Mouse (Mus musculus): Measurements from ENCODE around the gene Tef. TPM values are rescaled to one million over a fixed set of nuclear protein-coding genes. Genes with fewer than 3 reads are reported as not detected.

Tef gene
- total and polyA plus RNA-seq, 3 experiments = 28.1 to 75.8 (median 61.5) TPM

DNA sequence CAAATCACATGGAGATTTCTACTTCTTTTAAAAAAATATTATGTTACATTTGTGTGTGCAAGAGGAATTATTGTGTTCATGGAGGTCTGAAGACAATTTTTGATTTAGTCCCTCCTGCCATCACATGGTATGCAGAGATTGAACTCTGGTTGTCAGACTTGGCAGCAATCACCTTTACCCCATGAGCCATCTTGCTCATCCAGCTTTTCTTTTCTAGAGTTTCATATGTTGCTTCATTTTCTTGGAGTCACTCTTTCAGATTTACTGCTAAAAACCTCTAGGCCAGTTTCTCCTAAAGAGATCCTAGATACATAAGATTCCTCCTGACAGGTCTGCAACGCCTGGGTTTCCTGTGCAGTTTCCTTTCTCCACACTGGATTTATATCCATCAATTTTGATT lies 7.3 kb downstream of the Tef start:
- ATAC-seq (ENCODE audit: extremely low read depth, insufficient number of reproducible peaks, low FRiP score, poor library complexity, severe bottlenecking) = no peak
- Histone ChIP-seq H3K4me3 (ENCODE audit: low read depth, low read length) (no peak overlapping the region), H3K27me3 (ENCODE audit: insufficient read depth, low read length) (no peaks in the 10 kb centered on the region), H3K9me3 (replicated peaks) (no peaks in the 10 kb centered on the region), H3K36me3 (replicated peaks) (peaks cover 9% of the 10 kb centered on the region), H3K4me1 (ENCODE audit: insufficient read depth, low read depth, low read length) (peaks cover 48% of the 10 kb centered on the region)
- DNase-seq (ENCODE audit: low spot score) = no peak
- TF ChIP-seq GATA1 (IDR thresholded peaks at IDR 0.05; ENCODE audit: borderline replicate concordance, low read length) (no peak), CTCF (IDR thresholded peaks at IDR 0.05; ENCODE audit: low read depth, low read length) (no peak)

DNA sequence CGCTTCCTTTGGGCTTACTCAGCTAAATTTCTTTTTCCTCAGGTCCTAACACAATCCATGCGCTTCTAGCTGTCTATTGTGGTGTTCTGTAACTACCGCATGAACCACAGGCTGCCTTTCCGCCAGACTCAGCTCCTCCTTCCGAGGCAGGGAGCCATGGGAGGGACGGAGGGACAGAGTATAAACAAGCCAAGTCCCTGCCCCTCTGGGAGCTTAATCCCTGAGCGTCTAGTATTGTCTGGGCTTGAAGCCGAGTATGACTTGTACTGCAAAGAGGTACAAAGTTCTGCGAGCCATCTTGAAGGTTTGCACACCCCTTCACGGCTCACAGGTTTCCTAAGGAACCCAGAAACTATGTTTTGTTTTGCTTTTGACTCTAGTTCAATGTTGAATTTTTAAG lies 7.9 kb downstream of the Tef start:
- Histone ChIP-seq H3K9me3 (replicated peaks) (no peaks in the 10 kb centered on the region), H3K4me3 (ENCODE audit: low read depth, low read length) (peak overlapping the region; percentile 76), H3K36me3 (replicated peaks) (peaks cover 15% of the 10 kb centered on the region), H3K4me1 (ENCODE audit: insufficient read depth, low read depth, low read length) (peaks cover 51% of the 10 kb centered on the region), H3K27me3 (ENCODE audit: insufficient read depth, low read length) (no peaks in the 10 kb centered on the region)
- ATAC-seq (ENCODE audit: extremely low read depth, insufficient number of reproducible peaks, low FRiP score, poor library complexity, severe bottlenecking) (no peak), DNase-seq (ENCODE audit: low spot score) (no peak)
- TF ChIP-seq GATA2 (IDR thresholded peaks at IDR 0.05; ENCODE audit: borderline replicate concordance, low read depth, low read length) (no peak), CTCF (IDR thresholded peaks at IDR 0.05; ENCODE audit: low read depth, low read length) (no peak)

DNA sequence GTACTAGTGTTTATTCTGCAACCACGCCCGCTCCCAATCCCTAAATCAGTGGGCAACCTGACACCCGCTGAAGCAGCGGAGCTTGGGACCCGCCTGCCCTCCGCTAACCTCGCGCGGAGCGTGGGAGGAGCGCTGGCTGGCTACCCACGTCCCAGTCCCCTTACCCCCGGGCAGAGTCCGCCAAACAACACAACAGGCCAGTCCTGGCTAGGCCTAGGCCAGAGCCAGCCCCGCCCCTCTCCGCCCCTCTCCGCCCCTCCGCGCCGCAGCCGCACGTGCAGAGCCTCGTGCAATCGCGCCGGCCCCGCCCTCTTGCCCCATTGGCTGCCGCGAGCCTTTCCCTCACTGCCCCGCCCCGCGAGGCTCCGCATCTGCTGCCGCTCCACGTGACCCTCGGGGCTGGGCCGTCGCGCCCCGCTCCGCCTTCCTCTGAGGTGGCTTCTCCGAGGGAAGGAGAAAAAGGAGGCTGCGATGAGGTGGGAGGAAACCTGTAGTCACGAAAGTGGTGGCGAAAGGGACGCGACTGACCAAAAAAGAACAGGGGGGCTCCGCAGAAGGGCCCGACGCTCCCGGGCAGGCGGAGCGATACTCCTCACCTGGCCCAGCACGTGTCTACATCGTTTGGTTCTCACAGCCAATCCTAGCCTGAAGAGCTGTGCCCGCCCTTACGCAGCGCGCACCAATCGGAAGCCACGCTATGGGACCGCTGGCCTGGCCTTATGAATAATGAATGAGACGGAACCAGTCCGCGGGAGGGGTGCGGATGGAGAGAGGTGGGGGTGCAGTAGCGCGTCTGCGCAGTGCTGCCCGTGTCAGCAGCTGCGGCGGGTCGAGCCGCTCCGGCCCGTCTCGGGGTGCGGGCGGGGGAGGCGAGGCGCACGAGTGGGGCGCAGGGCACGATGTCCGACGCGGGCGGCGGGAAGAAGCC lies 8.7 kb downstream of the Tef start:
- Histone ChIP-seq H3K27me3 (ENCODE audit: insufficient read depth, low read length) (no peaks in the 10 kb centered on the region), H3K4me3 (ENCODE audit: low read depth, low read length) (peak overlapping the region; percentile 76), H3K4me1 (ENCODE audit: insufficient read depth, low read depth, low read length) (peaks cover 50% of the 10 kb centered on the region), H3K9me3 (replicated peaks) (no peaks in the 10 kb centered on the region), H3K36me3 (replicated peaks) (peaks cover 23% of the 10 kb centered on the region)
- ATAC-seq (ENCODE audit: extremely low read depth, insufficient number of reproducible peaks, low FRiP score, poor library complexity, severe bottlenecking) = peak; percentile 93
- DNase-seq (ENCODE audit: low spot score) = peak; percentile 98
- no peak for TF ChIP-seq POLR2AphosphoS5 (IDR thresholded peaks at IDR 0.05; ENCODE audit: insufficient replicate concordance, low read depth, low read length)
- no peak for TF ChIP-seq TAL1 (conservative IDR thresholded peaks at IDR 0.05; ENCODE audit: low read depth, low read length)
- TF ChIP-seq GATA1 (IDR thresholded peaks at IDR 0.05; ENCODE audit: borderline replicate concordance, low read length) = no peak
- no peak for TF ChIP-seq GATA2 (IDR thresholded peaks at IDR 0.05; ENCODE audit: borderline replicate concordance, low read depth, low read length)
- TF ChIP-seq CTCF (IDR thresholded peaks at IDR 0.05; ENCODE audit: low read depth, low read length) = no peak

DNA sequence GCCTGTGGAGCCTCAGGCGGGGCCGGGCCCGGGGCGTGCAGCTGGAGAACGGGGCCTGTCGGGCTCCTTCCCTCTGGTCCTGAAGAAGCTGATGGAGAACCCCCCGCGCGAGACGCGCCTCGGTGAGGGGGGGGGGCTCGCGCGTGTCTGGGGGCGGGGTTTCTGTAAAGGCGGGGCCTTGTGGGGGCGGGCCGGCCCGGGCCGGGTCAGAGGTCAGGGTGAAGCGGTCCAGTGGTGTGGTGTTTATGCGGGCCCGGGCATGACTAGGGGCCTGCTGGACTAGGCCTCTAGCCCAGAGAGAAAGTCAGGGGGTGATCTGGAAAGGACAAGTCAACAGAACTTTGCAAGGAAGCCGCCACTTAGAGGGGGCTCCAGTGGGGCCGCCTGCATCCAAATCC lies 9.4 kb downstream of the Tef start:
- no peak for DNase-seq (ENCODE audit: low spot score)

DNA sequence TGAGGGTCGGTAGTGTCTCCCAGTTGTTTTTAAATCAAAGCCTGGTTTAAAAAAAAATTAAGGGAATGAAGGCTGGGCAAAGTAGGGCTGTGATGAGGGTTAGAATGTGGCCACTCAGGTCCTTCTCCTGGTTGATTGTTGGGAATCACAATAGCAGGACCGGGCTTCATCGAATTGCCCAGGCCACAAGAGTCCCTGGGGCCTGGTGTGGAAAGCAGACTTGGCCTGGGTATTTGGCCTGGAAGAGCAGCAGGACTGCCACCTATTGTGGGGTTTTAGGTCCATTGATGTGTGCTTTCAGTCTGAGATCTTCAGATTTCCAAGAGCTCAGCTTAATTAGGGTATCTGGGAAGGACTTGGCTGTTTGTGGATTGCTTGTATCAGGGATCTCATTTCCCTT lies 10.1 kb downstream of the Tef start:
- ATAC-seq (ENCODE audit: extremely low read depth, insufficient number of reproducible peaks, low FRiP score, poor library complexity, severe bottlenecking) (no peak), DNase-seq (ENCODE audit: low spot score) (no peak)
- H3K9me3 ChIP-seq (replicated peaks) = no peaks in the 10 kb centered on the region
- H3K36me3 ChIP-seq (replicated peaks) = peaks cover 36% of the 10 kb centered on the region
- H3K4me1 ChIP-seq (ENCODE audit: insufficient read depth, low read depth, low read length) = peaks cover 50% of the 10 kb centered on the region
- TF ChIP-seq GATA1 (IDR thresholded peaks at IDR 0.05; ENCODE audit: borderline replicate concordance, low read length) (no peak), TAL1 (conservative IDR thresholded peaks at IDR 0.05; ENCODE audit: low read depth, low read length) (no peak), POLR2AphosphoS5 (IDR thresholded peaks at IDR 0.05; ENCODE audit: insufficient replicate concordance, low read depth, low read length) (no peak), GATA2 (IDR thresholded peaks at IDR 0.05; ENCODE audit: borderline replicate concordance, low read depth, low read length) (no peak), CTCF (IDR thresholded peaks at IDR 0.05; ENCODE audit: low read depth, low read length) (no peak)
- no peaks in the 10 kb centered on the region for H3K27me3 ChIP-seq (ENCODE audit: insufficient read depth, low read length)
- peak overlapping the region; percentile 76 for H3K4me3 ChIP-seq (ENCODE audit: low read depth, low read length)

More for the DNA sequence above, 9.4 kb downstream of the Tef start:
- peaks cover 50% of the 10 kb centered on the region for H3K4me1 ChIP-seq (ENCODE audit: insufficient read depth, low read depth, low read length)
- H3K27me3 ChIP-seq (ENCODE audit: insufficient read depth, low read length) = no peaks in the 10 kb centered on the region
- H3K4me3 ChIP-seq (ENCODE audit: low read depth, low read length) = peak overlapping the region; percentile 76
- TF ChIP-seq POLR2AphosphoS5 (IDR thresholded peaks at IDR 0.05; ENCODE audit: insufficient replicate concordance, low read depth, low read length) (no peak), GATA2 (IDR thresholded peaks at IDR 0.05; ENCODE audit: borderline replicate concordance, low read depth, low read length) (no peak), GATA1 (IDR thresholded peaks at IDR 0.05; ENCODE audit: borderline replicate concordance, low read length) (no peak), TAL1 (conservative IDR thresholded peaks at IDR 0.05; ENCODE audit: low read depth, low read length) (no peak), CTCF (IDR thresholded peaks at IDR 0.05; ENCODE audit: low read depth, low read length) (no peak)
- ATAC-seq (ENCODE audit: extremely low read depth, insufficient number of reproducible peaks, low FRiP score, poor library complexity, severe bottlenecking) = no peak
- H3K36me3 ChIP-seq (replicated peaks) = peaks cover 29% of the 10 kb centered on the region
- no peaks in the 10 kb centered on the region for H3K9me3 ChIP-seq (replicated peaks)

DNA sequence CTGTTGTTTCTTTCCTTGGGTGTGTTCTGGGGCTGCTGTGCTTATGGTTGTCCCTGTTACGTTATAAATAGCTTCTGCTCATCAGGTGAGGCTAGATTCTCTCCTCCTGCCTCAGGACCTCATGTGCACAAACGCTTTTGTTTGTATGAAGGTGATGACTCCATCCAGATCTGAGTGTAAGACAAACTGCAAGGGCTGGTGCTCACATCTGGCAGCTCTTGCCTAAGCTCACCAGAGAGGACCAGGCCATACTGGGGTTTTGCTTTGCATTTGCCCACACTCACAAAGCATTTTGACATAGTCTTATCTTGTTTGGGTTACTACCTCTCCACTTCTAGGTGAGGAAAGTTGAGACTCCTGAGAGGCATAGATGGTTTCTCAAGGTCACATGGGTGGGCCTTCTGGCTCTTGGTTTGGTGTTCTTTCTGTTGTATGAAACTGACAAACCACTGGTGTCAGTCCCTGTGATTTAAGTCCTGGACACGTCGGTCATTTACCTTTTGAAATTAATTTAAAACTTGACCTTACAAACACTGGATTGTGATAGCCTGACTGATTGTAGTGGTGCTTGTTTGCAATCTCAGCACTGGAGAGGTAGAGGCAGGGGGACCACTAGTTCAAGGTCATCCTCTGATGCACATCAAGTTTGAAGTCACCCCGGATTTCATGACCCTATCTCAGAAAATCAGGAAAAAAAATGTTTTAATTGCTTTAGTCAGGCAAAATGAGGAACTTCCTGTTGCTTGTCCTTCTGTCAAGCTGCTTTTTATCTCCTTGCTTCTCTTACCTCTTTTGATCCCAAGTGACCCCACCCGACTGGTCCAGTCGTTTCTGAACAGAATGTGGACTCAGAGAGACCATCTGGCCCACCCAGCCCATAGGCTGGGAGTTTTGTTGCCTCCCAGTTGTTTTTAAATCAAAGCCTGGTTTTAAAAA lies 10.7 kb downstream of the Tef start:
- no peak overlapping the region; the same call in 1 of the 2 replicates for H3K4me3 ChIP-seq (ENCODE audit: low read depth, low read length)
- ATAC-seq (ENCODE audit: extremely low read depth, insufficient number of reproducible peaks, low FRiP score, poor library complexity, severe bottlenecking) = no peak
- H3K9me3 ChIP-seq (replicated peaks) = no peaks in the 10 kb centered on the region
- TF ChIP-seq GATA1 (IDR thresholded peaks at IDR 0.05; ENCODE audit: borderline replicate concordance, low read length) (no peak), POLR2AphosphoS5 (IDR thresholded peaks at IDR 0.05; ENCODE audit: insufficient replicate concordance, low read depth, low read length) (no peak), CTCF (IDR thresholded peaks at IDR 0.05; ENCODE audit: low read depth, low read length) (no peak), TAL1 (conservative IDR thresholded peaks at IDR 0.05; ENCODE audit: low read depth, low read length) (no peak), GATA2 (IDR thresholded peaks at IDR 0.05; ENCODE audit: borderline replicate concordance, low read depth, low read length) (no peak)
- DNase-seq (ENCODE audit: low spot score) = no peak
- peaks cover 41% of the 10 kb centered on the region for H3K36me3 ChIP-seq (replicated peaks)
- no peaks in the 10 kb centered on the region for H3K27me3 ChIP-seq (ENCODE audit: insufficient read depth, low read length)
- peaks cover 50% of the 10 kb centered on the region for H3K4me1 ChIP-seq (ENCODE audit: insufficient read depth, low read depth, low read length)
